Mouse (Mus musculus) urinary bladder, postnatal 25 days (tissue): ENCODE measurements around the gene Plppr5.

Experiments
- DNase-seq: peaks from one replicate; pipeline ENCODE4 v3.0.0; 2022; ENCODE audit warnings: low spot score

Gene Plppr5

GRCm38 (mm10) chr3:117574529-117575252, at the start of gene Plppr5:
TSS of gene Plppr5 (plus strand) at chr3:117574836.
- DNase-seq: no peak

- DNase-seq: no peak
These were observed 24.7 kb upstream of the Plppr5 start for GRCm38 (mm10) chr3:117549899-117550298.

- no peak for DNase-seq
These were observed 24.1 kb upstream of the Plppr5 start for GRCm38 (mm10) chr3:117550526-117550925.

- DNase-seq: no peak
These were observed 17.7 kb upstream of the Plppr5 start for GRCm38 (mm10) chr3:117556972-117557371.

- no peak for DNase-seq
These were observed 754 bp downstream of the Plppr5 start for GRCm38 (mm10) chr3:117575253-117575927.

- DNase-seq: no peak
These were observed 1.3 kb downstream of the Plppr5 start for GRCm38 (mm10) chr3:117575928-117576254.

GRCm38 (mm10) chr3:117577349-117577748, 2.7 kb downstream of the Plppr5 start:
- DNase-seq: no peak

- DNase-seq: no peak
These were observed 8.0 kb downstream of the Plppr5 start for GRCm38 (mm10) chr3:117582628-117583027.

GRCm38 (mm10) chr3:117602404-117602803, 27.8 kb downstream of the Plppr5 start:
- DNase-seq: no peak

GRCm38 (mm10) chr3:117603458-117603857, 28.8 kb downstream of the Plppr5 start:
- no peak for DNase-seq

- no peak for DNase-seq
These were observed 31.7 kb downstream of the Plppr5 start for GRCm38 (mm10) chr3:117606383-117606782.

GRCm38 (mm10) chr3:117611453-117611852, 36.8 kb downstream of the Plppr5 start:
- no peak for DNase-seq

GRCm38 (mm10) chr3:117614856-117615255, 40.2 kb downstream of the Plppr5 start:
- no peak for DNase-seq

- no peak for DNase-seq
These were observed 50.8 kb downstream of the Plppr5 start for GRCm38 (mm10) chr3:117625257-117626001.

GRCm38 (mm10) chr3:117628799-117629198, 54.2 kb downstream of the Plppr5 start:
- no peak for DNase-seq

- DNase-seq: no peak
These were observed 55.7 kb downstream of the Plppr5 start for GRCm38 (mm10) chr3:117630332-117630731.

GRCm38 (mm10) chr3:117648612-117649011, 74.0 kb downstream of the Plppr5 start:
- DNase-seq: no peak

GRCm38 (mm10) chr3:117664316-117664715, 89.7 kb downstream of the Plppr5 start:
- DNase-seq: no peak

- no peak for DNase-seq
These were observed 104.6 kb downstream of the Plppr5 start for GRCm38 (mm10) chr3:117679189-117679588.

GRCm38 (mm10) chr3:117684640-117685039, 110.0 kb downstream of the Plppr5 start:
- no peak for DNase-seq

- DNase-seq: no peak
These were observed 111.4 kb downstream of the Plppr5 start for GRCm38 (mm10) chr3:117686036-117686435.

- DNase-seq: no peak
These were observed 112.0 kb downstream of the Plppr5 start for GRCm38 (mm10) chr3:117686648-117687047.

GRCm38 (mm10) chr3:117694736-117695135, 120.1 kb downstream of the Plppr5 start:
- DNase-seq: no peak
